Mouse (Mus musculus): ENCODE data around the gene Zfp74. TPM values are rescaled to one million over a fixed set of nuclear protein-coding genes. Genes with fewer than 3 reads are reported as not detected.

Zfp74 gene
- polyA plus RNA-seq, 1 experiment, result 13.3 TPM

- no peak for DNase-seq (ENCODE audit: extremely low spot score in 1 of 2, low spot score in 1 of 2)
These were observed 803 bp downstream of the Zfp74 start for GRCm38 (mm10) chr7:29953086-29953485.

GRCm38 (mm10) chr7:29944201-29944600, 9.7 kb downstream of the Zfp74 start:
- no peak for DNase-seq (ENCODE audit: extremely low spot score in 1 of 2, low spot score in 1 of 2)

GRCm38 (mm10) chr7:29943720-29944119, 10.2 kb downstream of the Zfp74 start:
- DNase-seq (ENCODE audit: extremely low spot score in 1 of 2, low spot score in 1 of 2), result no peak

- DNase-seq (ENCODE audit: extremely low spot score in 1 of 2, low spot score in 1 of 2), result no peak
These were observed 11.1 kb downstream of the Zfp74 start for GRCm38 (mm10) chr7:29942740-29943139.

GRCm38 (mm10) chr7:29941027-29941426, 12.9 kb downstream of the Zfp74 start:
- DNase-seq (ENCODE audit: extremely low spot score in 1 of 2, low spot score in 1 of 2), result no peak

GRCm38 (mm10) chr7:29938856-29939255, 15.0 kb downstream of the Zfp74 start:
- DNase-seq (ENCODE audit: extremely low spot score in 1 of 2, low spot score in 1 of 2), result no peak

- DNase-seq (ENCODE audit: extremely low spot score in 1 of 2, low spot score in 1 of 2), result no peak
These were observed 31.1 kb downstream of the Zfp74 start for GRCm38 (mm10) chr7:29922780-29923179.

- DNase-seq (ENCODE audit: extremely low spot score in 1 of 2, low spot score in 1 of 2), result peak in 1 of 2 experiments; percentile 31
These were observed 32.3 kb downstream of the Zfp74 start for GRCm38 (mm10) chr7:29921439-29922093.

GRCm38 (mm10) chr7:29918062-29918453, 35.8 kb downstream of the Zfp74 start:
- DNase-seq (ENCODE audit: extremely low spot score in 1 of 2, low spot score in 1 of 2), result no peak

- DNase-seq (ENCODE audit: extremely low spot score in 1 of 2, low spot score in 1 of 2), result no peak
These were observed 36.4 kb downstream of the Zfp74 start for GRCm38 (mm10) chr7:29917371-29918061.

- DNase-seq (ENCODE audit: extremely low spot score in 1 of 2, low spot score in 1 of 2), result no peak
These were observed 41.7 kb downstream of the Zfp74 start for GRCm38 (mm10) chr7:29912172-29912571.

GRCm38 (mm10) chr7:29910252-29910651, 43.6 kb downstream of the Zfp74 start:
- no peak for DNase-seq (ENCODE audit: extremely low spot score in 1 of 2, low spot score in 1 of 2)

GRCm38 (mm10) chr7:29908130-29908950, 45.5 kb downstream of the Zfp74 start, which contains the start of gene Zfp383:
TSS of gene Zfp383 (plus strand) at chr7:29908223.
- peak; percentile 56 to 83 for DNase-seq (ENCODE audit: extremely low spot score in 1 of 2, low spot score in 1 of 2)

- DNase-seq (ENCODE audit: extremely low spot score in 1 of 2, low spot score in 1 of 2), result no peak
These were observed 46.7 kb downstream of the Zfp74 start for GRCm38 (mm10) chr7:29907206-29907605.

GRCm38 (mm10) chr7:29906682-29907058, 47.2 kb downstream of the Zfp74 start:
- peak in 1 of 2 experiments; percentile 27 for DNase-seq (ENCODE audit: extremely low spot score in 1 of 2, low spot score in 1 of 2)

- DNase-seq (ENCODE audit: extremely low spot score in 1 of 2, low spot score in 1 of 2), result peak; percentile 67 to 76
These were observed 47.8 kb downstream of the Zfp74 start, which contains the start of gene Zfp27 for GRCm38 (mm10) chr7:29905966-29906681. TSS of gene Zfp27 (minus strand) at chr7:29906572.

GRCm38 (mm10) chr7:29904101-29904500, 49.8 kb downstream of the Zfp74 start:
- DNase-seq (ENCODE audit: extremely low spot score in 1 of 2, low spot score in 1 of 2), result no peak

- DNase-seq (ENCODE audit: extremely low spot score in 1 of 2, low spot score in 1 of 2), result no peak
These were observed 55.5 kb downstream of the Zfp74 start for GRCm38 (mm10) chr7:29898351-29898750.

GRCm38 (mm10) chr7:29892756-29893155, 61.1 kb downstream of the Zfp74 start:
- no peak for DNase-seq (ENCODE audit: extremely low spot score in 1 of 2, low spot score in 1 of 2)

GRCm38 (mm10) chr7:29890501-29890900, 63.4 kb downstream of the Zfp74 start:
- DNase-seq (ENCODE audit: extremely low spot score in 1 of 2, low spot score in 1 of 2), result no peak

GRCm38 (mm10) chr7:29880916-29881315, 73.0 kb downstream of the Zfp74 start:
- no peak for DNase-seq (ENCODE audit: extremely low spot score in 1 of 2, low spot score in 1 of 2)
